Mouse (Mus musculus): Measurements from ENCODE around the gene Lsm10. TPM values are rescaled to one million over a fixed set of nuclear protein-coding genes. Genes with fewer than 3 reads are reported as not detected.

Gene Lsm10
- total RNA-seq, 2 experiments from 2014 or later = 18.7 to 25.2 TPM

Other genes starting within 250 kb of the Lsm10 start
- 1 to 10 TPM; 2.3 to 3.0 TPM for gene Csf3r, start 72.1 kb upstream of the Lsm10 start, total RNA-seq (2021)
- 10 to 100 TPM; 85.5 to 99.2 TPM for gene Mrps15, start 49.7 kb upstream of the Lsm10 start, total RNA-seq (2021)
- gene Oscp1, start 38.1 kb upstream of the Lsm10 start, total RNA-seq (2021) = 10 to 100 TPM in 1 of 2 experiments, 1 to 10 TPM in 1; 7.2 to 10.6 TPM
- 10 to 100 TPM; 63.0 to 77.6 TPM for gene Stk40, start 7.3 kb downstream of the Lsm10 start, total RNA-seq (2021)
- 10 to 100 TPM; 13.3 to 13.8 TPM for gene Eva1b, start 51.1 kb downstream of the Lsm10 start, total RNA-seq (2021)
- 1 to 10 TPM; 2.8 to 2.9 TPM for gene Sh3d21, start 66.9 kb downstream of the Lsm10 start, total RNA-seq (2021)
- gene Thrap3, start 106.1 kb downstream of the Lsm10 start, total RNA-seq (2021) = 100 to 1,000 TPM; 142 to 182 TPM
- 10 to 100 TPM; 56.3 to 63.1 TPM for gene Map7d1, start 159.7 kb downstream of the Lsm10 start, total RNA-seq (2021)
- gene Trappc3, start 165.7 kb downstream of the Lsm10 start, total RNA-seq (2021) = 10 to 100 TPM; 89.7 to 92.1 TPM
- 1 to 10 TPM; 2.6 to 2.8 TPM for gene Col8a2, start 190.2 kb downstream of the Lsm10 start, total RNA-seq (2021)
- gene Adprhl2, start 225.1 kb downstream of the Lsm10 start, total RNA-seq (2021) = 10 to 100 TPM; 31.0 to 31.2 TPM
- gene Tekt2, start 229.1 kb downstream of the Lsm10 start, total RNA-seq (2021) = 1 to 10 TPM; 2.8 to 4.5 TPM